10 mouse cellular contexts compared by ENCODE assay signal in the genomic region with DNA sequence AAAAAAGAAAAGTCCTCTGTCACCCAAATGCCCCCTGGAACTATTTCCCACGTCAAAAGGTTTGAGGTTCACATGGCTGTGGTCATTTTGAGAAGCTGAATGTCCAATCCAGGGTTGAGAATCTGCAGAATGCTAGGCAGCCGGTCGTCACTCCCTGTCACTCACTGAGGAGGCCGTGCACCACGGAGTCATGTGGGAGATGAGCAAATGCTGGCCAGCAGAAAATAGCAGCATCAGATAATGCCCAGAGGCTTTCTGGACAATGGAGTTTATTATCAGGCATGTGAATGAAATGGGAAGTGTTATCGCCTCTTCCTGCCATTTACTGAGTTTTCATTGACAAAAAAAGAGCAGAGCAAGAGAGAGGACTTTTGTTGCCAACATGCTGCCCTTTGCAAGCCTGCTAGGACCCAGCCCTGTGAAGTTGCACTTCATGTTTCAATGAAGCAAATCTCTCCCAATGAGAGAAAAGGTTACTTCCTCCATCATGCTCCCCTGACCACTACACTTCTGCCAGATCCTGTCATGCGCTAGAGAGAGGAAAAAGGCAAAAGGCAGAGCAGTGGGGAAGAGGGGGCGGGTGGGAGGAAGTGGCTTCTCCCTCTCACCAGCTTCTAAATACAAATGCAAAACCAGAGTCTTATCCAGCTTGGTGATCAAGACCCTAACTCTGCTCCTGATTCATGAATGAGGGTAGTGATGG.
DNase-seq lines count a peak whose midpoint lies in the region; ATAC-seq and TF ChIP-seq lines count a peak whose summit lies in the region.
"Had no signal": no experiment of that assay in that cellular context is flagged by ENCODE, and none has a peak within 500 bp of the region (broad histone marks: within the 10 kb centered on the region; RNA-seq: fewer than 3 reads in every experiment).

No protein-coding gene starts in this region.

- ATAC-seq in limb, embryonic 14.5 days (ENCODE audit: low FRiP score, low read depth), result 0 out of 2 replicates have a peak, but pooled peaks have one; percentile 47
- ATAC-seq in liver, postnatal 0 days, result peak; percentile 35; the same call in 1 of the 2 replicates
- ATAC-seq in midbrain, embryonic 11.5 days (ENCODE audit: low FRiP score), result no peak
- no peak for ATAC-seq in forebrain, embryonic 13.5 days

- H3K9ac ChIP-seq in limb, embryonic 14.5 days (ENCODE audit: low read depth, low read length, severe bottlenecking), result no peak overlapping the region
- no peak overlapping the region for H3K9ac ChIP-seq in liver, postnatal 0 days (replicated peaks)
- no peak overlapping the region for H3K9ac ChIP-seq in midbrain, embryonic 11.5 days (ENCODE audit: low read length)
- H3K9ac ChIP-seq in forebrain, embryonic 13.5 days, result no peak overlapping the region
- H3K9ac ChIP-seq: stomach, embryonic 15.5 days had no signal

- DNase-seq in adrenal gland, adult 2 months, result peak; percentile 4
- no peak for DNase-seq in adrenal gland, postnatal 4 days (ENCODE audit: low spot score in 2 of 2)
- DNase-seq in limb, embryonic 14.5 days (ENCODE audit: low spot score), result peak; percentile 15
- no peak for DNase-seq in limb, embryonic 10.5 days (ENCODE audit: low spot score)
- DNase-seq in adipocyte (ENCODE audit: low spot score), result peak; percentile 6
- DNase-seq in liver, postnatal 0 days, result no peak
- DNase-seq in midbrain, embryonic 11.5 days (ENCODE audit: low spot score, missing footprints), result no peak
- DNase-seq: cerebellum, adult 11 months had no signal

- no peaks in the 10 kb centered on the region for H3K9me3 ChIP-seq in limb, embryonic 14.5 days (ENCODE audit: control insufficient read depth, low read length)
- H3K9me3 ChIP-seq in limb, embryonic 10.5 days (replicated peaks), result no peaks in the 10 kb centered on the region
- no peaks in the 10 kb centered on the region for H3K9me3 ChIP-seq in liver, postnatal 0 days (ENCODE audit: low read length)
- no peaks in the 10 kb centered on the region for H3K9me3 ChIP-seq in midbrain, embryonic 11.5 days (ENCODE audit: control insufficient read depth, low read length)
- H3K9me3 ChIP-seq in forebrain, embryonic 13.5 days (replicated peaks), result no peaks in the 10 kb centered on the region
- H3K9me3 ChIP-seq: stomach, embryonic 15.5 days had no signal

- WGBS in limb, embryonic 14.5 days, result 83% methylated on average over 8 of the region's 8 CpGs
- WGBS in limb, embryonic 10.5 days, result 85% methylated on average over 8 of the region's 8 CpGs
- 32% methylated on average over 8 of the region's 8 CpGs for WGBS in liver, postnatal 0 days (ENCODE audit: insufficient replicate concordance)
- 79% methylated on average over 8 of the region's 8 CpGs for WGBS in midbrain, embryonic 11.5 days
- whole genome bisulfite sequencing in forebrain, embryonic 13.5 days, result 73% methylated on average over 8 of the region's 8 CpGs

- no peak overlapping the region for H3K27ac ChIP-seq in limb, embryonic 14.5 days (replicated peaks; ENCODE audit: low read depth, low read length)
- no peak overlapping the region for H3K27ac ChIP-seq in limb, embryonic 10.5 days
- no peak overlapping the region; the same call in 1 of the 2 replicates for H3K27ac ChIP-seq in liver, postnatal 0 days (ENCODE audit: low read depth)
- no peak overlapping the region for H3K27ac ChIP-seq in midbrain, embryonic 11.5 days (ENCODE audit: low read depth, low read length)
- no peak overlapping the region for H3K27ac ChIP-seq in forebrain, embryonic 13.5 days
- H3K27ac ChIP-seq: stomach, embryonic 15.5 days had no signal

- no peaks in the 10 kb centered on the region for H3K36me3 ChIP-seq in limb, embryonic 14.5 days (ENCODE audit: control insufficient read depth, insufficient read depth, low read length)
- no peaks in the 10 kb centered on the region for H3K36me3 ChIP-seq in limb, embryonic 10.5 days
- no peaks in the 10 kb centered on the region for H3K36me3 ChIP-seq in liver, postnatal 0 days (replicated peaks; ENCODE audit: insufficient read depth, low read length)
- no peaks in the 10 kb centered on the region for H3K36me3 ChIP-seq in midbrain, embryonic 11.5 days (ENCODE audit: control insufficient read depth, insufficient read depth, low read length)
- no peaks in the 10 kb centered on the region for H3K36me3 ChIP-seq in forebrain, embryonic 13.5 days (ENCODE audit: poor library complexity, severe bottlenecking)
- H3K36me3 ChIP-seq: stomach, embryonic 15.5 days had no signal

- TF ChIP-seq CTCF in liver, postnatal 0 days (IDR thresholded peaks at IDR 0.05; ENCODE audit: low read depth), result no peak

- no peak for TF ChIP-seq EP300 in liver, postnatal 0 days (IDR thresholded peaks at IDR 0.05; ENCODE audit: low read depth)

- TF ChIP-seq POLR2A in limb, embryonic 14.5 days (IDR thresholded peaks at IDR 0.05; ENCODE audit: borderline replicate concordance, extremely low read depth, insufficient read depth, insufficient read length), result no peak

- no peaks in the 10 kb centered on the region for H3K4me1 ChIP-seq in limb, embryonic 14.5 days (ENCODE audit: control insufficient read depth, insufficient read depth, low read length)
- no peaks in the 10 kb centered on the region for H3K4me1 ChIP-seq in limb, embryonic 10.5 days
- peaks cover 5% of the 10 kb centered on the region; the same call in 1 of the 2 replicates for H3K4me1 ChIP-seq in liver, postnatal 0 days (ENCODE audit: insufficient read depth)
- no peaks in the 10 kb centered on the region for H3K4me1 ChIP-seq in midbrain, embryonic 11.5 days (ENCODE audit: control insufficient read depth, insufficient read depth, low read length)
- no peaks in the 10 kb centered on the region for H3K4me1 ChIP-seq in forebrain, embryonic 13.5 days
- H3K4me1 ChIP-seq: stomach, embryonic 15.5 days had no signal

- H3K4me3 ChIP-seq in limb, embryonic 14.5 days (replicated peaks; ENCODE audit: low read length), result no peak overlapping the region
- H3K4me3 ChIP-seq in limb, embryonic 10.5 days, result no peak overlapping the region
- H3K4me3 ChIP-seq in liver, postnatal 0 days (ENCODE audit: low read depth, low read length), result no peak overlapping the region
- no peak overlapping the region for H3K4me3 ChIP-seq in midbrain, embryonic 11.5 days (ENCODE audit: low read depth, low read length)
- H3K4me3 ChIP-seq in forebrain, embryonic 13.5 days, result no peak overlapping the region
- H3K4me3 ChIP-seq: stomach, embryonic 15.5 days had no signal

- no peak overlapping the region for H3K4me2 ChIP-seq in limb, embryonic 14.5 days (replicated peaks; ENCODE audit: low read depth, low read length, severe bottlenecking)
- no peak overlapping the region; the same call in 1 of the 2 replicates for H3K4me2 ChIP-seq in liver, postnatal 0 days (ENCODE audit: low read depth, low read length)
- no peak overlapping the region for H3K4me2 ChIP-seq in midbrain, embryonic 11.5 days
- no peak overlapping the region for H3K4me2 ChIP-seq in forebrain, embryonic 13.5 days
- H3K4me2 ChIP-seq: stomach, embryonic 15.5 days had no signal

- no peaks in the 10 kb centered on the region for H3K27me3 ChIP-seq in limb, embryonic 14.5 days (ENCODE audit: control insufficient read depth, insufficient read depth, low read length)
- H3K27me3 ChIP-seq in limb, embryonic 10.5 days (ENCODE audit: low read depth, poor library complexity, severe bottlenecking), result no peaks in the 10 kb centered on the region
- H3K27me3 ChIP-seq in liver, postnatal 0 days (ENCODE audit: insufficient read depth, low read length), result no peaks in the 10 kb centered on the region
- no peaks in the 10 kb centered on the region for H3K27me3 ChIP-seq in midbrain, embryonic 11.5 days (ENCODE audit: control insufficient read depth, insufficient read depth, low read length)
- H3K27me3 ChIP-seq in forebrain, embryonic 13.5 days, result no peaks in the 10 kb centered on the region
- H3K27me3 ChIP-seq: stomach, embryonic 15.5 days had no signal

Comparison
In these comparisons a context has a peak if more than half of its experiments do, and no peak if none do; other contexts are left out.
1. DNase-seq: peak in adrenal gland, adult 2 months (single experiment), limb, embryonic 14.5 days (single experiment) and adipocyte (single experiment); none in adrenal gland, postnatal 4 days (0 of 2), limb, embryonic 10.5 days (single experiment), liver, postnatal 0 days (single experiment) and midbrain, embryonic 11.5 days (single experiment).
2. ATAC-seq: peak in limb, embryonic 14.5 days (single experiment) and liver, postnatal 0 days (single experiment); none in midbrain, embryonic 11.5 days (single experiment) and forebrain, embryonic 13.5 days (single experiment).